Mouse (Mus musculus) testis, postnatal 10 days (tissue): ENCODE results near the gene Ssna1.
"Not testable (repeated sequence)": the region's sequence is repeated elsewhere in the genome, so short reads cannot be mapped to it uniquely, and the experiment has no call there.

ENCODE experiments used
- DNase-seq: peaks from one replicate; pipeline ENCODE4 v3.0.0; 2021; ENCODE audit warnings: low spot score

Gene Ssna1

DNA sequence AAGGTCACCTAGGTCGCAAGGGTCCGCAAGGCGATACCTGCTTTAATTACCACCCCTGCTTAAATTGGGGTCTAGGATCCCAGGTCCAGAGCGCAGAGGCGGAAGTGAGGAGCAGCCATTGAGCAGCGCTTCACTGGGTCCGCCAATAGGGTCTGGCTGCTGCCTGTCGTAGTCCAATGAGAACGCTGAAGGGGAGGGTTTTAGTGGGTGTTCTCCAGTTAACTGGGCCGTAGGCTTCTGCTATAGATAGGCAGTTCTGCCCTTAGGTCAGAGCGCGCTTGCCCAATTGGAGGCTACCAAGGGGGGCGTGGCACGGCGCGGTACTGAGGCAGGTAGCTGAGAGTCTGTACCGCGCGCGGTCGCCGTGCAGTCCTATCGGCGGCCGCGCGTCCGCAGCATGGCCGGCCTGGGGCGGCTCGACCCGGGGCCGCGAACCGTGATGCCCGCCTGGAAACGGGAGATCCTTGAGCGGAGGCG, 9.9 kb downstream of the Ssna1 start, which contains the start of gene Tprn:
TSS of gene Tprn (plus strand) at position 328 of the 477 bp plus-strand sequence.
- peak; percentile 93 for DNase-seq

DNA sequence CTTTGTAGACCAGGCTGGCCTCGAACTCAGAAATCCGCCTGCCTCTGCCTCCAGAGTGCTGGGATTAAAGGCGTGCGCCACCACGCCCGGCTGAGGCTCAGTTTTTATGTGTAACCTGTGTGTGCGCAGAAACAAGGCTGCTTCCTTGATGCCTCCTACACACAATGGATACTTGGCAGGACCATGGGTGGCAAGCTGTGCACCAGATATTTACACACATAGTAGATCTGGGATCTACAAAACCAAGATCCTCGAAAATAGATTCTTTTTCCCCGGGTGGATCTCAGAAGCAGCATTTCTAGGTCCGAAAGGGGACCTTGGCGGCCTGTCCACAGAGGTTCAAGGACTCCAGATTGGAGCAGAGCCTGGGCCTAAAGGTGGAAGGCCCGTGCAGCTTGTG, 10.4 kb downstream of the Ssna1 start:
- no peak for DNase-seq

DNA sequence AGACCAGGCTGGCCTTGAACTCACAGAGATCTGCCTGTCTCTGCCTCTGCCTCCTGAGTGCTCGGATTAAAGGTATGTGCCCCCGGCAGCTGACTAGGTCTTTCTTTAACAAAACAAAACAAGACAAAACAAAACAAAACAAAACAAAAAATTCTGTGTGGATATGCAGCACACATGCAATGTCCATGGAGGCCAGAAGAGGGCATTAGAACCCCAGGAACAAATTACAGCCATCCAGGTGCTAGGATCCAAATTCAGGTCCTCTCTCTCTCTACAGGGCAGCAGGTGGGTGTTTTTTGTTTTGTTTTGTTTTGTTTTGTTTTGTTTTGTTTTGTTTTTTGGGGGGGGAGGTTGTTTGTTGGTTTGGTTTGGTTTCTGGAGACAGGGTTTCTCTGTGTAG, 13.4 kb downstream of the Ssna1 start:
- no peak for DNase-seq

DNA sequence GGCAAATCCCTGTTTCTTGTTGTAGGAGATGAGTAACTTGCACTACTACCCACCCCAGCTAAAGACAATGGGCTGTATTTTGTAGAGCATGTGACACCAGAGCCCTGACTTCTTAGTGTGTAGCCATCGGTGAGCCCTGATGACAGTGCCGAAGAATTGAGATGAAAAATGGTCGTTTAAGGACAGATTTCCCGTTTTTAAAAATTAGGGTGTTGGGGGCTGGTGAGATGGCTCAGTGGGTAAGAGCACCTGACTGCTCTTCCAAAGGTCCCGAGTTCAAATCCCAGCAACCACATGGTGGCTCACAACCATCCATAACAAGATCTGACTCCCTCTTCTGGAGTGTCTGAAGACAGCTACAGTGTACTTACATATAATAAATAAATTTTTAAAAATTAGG, 15.0 kb downstream of the Ssna1 start:
- DNase-seq, result not testable (repeated sequence)

DNA sequence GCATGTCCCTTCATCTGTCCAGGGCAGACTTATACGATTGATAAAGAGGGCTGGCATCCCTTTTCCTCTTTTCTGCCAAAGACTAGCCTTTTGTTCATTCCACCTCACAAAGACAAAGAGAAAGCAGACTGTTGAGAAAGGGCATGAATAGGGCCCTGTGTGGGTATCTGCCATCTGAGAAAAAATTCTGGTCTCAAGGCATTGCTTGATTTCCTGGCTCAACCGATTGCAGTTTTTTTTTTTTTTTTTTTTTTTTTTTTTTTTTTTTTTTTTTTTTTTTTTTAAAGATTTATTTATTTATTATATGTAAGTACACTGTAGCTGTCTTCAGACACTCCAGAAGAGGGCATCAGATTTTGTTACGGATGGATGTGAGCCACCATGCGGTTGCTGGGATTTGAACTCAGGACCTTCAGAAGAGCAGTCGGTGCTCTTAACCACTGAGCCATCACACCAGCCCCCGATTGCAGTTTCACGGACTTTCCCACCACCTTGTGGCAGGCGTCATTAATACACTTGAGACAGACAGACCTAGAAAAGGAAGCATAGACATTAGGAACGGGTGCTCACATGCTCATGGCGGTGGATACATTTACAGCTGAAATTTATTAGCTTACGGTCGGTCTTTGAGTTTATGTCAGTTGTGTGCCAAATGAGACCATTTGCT, 15.7 kb downstream of the Ssna1 start:
- peak; percentile 75 for DNase-seq

DNA sequence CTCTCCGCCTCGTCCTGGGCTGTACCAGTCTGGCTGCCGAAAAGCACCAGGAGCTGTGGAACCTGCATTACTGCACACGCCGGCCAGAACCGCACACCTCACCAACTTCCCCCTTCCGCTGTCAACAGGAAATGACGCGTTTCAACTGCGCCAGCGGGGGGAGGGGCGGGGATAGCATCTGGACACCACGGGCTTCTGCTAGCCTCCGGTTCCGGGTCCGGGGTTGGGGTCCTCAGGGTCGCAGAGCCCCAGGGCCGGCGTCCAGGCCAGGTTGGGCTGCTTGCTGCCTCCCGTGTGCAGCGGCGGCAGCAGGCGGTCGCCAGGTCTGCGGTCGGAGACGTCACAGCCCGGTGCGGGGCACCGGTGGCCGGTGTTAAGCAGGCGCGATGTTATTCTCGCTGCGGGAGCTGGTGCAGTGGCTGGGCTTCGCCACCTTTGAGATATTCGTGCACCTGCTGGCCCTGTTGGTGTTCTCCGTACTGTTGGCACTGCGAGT, 16.9 kb downstream of the Ssna1 start, which contains the start of gene Tmem203:
TSS of gene Tmem203 (plus strand) at position 156 of the 496 bp plus-strand sequence.
- peak; percentile 95 for DNase-seq

DNA sequence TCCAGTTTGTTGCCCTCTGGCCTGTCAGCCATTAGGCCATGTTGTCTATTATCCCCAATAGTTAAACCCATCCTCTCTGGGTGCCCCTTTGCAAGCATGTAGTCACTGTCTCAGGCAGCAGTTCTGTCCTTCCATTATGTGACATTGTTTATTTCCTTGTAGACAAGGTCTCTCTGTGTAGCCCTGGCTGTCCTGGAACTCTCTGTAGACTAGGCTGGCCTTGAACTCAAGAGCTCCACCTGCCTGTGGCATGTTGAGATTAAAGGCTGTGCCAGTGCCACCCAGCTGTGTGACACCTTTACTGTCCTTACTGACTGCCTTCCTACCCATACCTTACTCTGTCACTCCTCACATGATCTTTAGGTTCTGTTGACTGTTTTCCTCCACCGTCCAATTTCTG, 19.9 kb downstream of the Ssna1 start:
- no peak for DNase-seq

DNA sequence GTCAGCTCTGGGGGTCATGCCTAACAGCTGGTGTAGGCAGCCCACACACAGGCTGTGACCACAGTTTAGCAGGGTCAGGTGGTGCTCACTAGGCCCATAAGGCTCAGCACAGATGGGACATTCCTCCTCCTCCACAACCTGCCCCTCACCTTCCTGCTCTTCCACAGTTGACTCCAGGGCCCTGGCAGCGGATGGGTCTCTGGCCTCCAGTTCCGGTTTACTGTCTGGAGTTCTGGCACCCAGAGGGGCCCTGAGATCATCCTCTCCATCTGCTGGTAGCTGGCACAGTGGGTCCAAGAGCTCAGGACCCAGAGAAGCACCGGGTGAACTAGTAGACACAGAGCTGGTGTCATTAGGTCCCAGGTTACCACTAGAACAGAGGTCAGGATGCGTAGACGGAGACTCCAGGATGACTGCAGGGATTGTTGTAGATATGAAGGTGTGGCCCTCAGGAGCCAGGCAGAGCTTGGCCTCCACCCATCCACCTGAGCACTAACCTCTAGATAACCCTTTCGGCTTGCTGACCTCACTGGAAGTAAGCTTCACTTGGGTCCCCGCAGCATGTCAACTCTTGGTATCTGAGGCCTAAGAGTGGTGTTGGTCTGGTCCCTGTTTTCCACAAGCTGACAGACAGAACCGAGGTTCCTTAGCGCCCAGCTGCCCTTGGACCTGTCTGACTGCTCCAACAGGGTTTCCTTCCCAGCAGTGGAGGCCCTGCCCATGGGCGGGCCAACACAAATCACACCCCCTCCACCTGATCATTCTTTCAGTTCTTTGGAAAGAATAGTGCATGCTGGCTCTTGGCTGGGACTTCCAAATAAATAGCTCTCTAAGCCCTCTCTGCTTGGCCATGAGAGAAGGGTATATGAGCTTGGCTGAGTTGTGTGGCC, 25.8 kb downstream of the Ssna1 start, which contains the start of gene AL732309.1:
TSS of gene AL732309.1 (minus strand) at position 681 of the 890 bp plus-strand sequence.
- DNase-seq, result no peak

DNA sequence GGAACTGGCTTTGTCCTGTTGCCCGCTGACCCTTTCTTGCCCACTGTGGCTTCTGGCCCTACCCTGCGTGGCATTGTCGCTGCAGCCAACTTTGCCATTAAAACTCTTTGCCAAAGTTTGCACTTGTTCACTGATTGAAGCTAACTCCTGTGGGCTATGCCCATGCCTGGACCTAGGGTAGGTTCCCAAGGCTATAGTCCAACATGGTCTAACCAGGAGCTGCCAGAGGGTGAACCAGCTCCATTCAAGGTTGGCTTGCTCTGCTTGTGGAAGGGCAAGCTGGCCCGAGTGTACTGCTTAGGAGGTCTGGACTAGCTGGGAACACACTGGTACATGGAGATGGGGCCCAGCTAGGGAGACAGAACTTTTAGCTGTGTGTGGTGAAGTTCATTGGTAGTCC, 28.1 kb downstream of the Ssna1 start:
- no peak for DNase-seq

DNA sequence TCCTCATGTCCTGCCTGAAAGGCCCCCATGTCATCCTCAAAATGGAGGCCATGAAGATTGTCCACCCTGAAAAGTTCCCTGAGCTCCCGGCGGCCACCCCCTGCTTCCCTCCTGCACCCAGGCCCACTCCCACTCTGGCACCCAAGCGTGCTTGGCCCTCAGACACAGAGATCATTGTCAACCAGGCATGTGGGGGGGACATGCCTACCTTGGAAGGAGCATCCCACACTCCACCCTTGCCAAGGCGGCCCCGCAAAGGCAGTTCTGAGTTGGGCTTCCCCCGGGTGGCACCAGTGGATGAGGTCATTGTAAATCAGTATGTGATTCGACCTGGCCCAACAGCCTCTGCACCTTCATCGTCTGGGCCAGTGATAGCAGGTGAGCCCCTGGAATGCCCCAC, 28.9 kb downstream of the Ssna1 start:
- peak; percentile 69 for DNase-seq

DNA sequence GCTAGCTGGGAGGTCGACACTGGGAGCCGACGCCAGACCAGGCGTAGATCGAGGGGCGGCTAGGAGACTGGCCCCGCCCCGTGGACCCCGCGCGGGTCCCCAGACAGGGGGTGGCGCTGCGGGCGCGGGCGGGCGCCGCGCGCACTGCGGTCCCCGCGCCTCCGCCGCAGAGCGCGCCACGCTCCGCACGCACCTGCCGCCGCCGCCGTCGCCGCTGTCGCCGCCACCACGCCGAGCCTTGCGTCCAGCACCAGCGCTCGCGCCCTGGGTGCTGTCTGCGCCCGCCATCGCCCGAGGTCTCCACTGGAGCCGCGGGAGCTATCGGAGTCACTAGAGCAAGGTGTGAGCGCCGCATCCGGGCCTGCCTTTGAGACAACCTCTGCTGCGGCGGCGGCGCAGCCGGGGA, 30.1 kb downstream of the Ssna1 start, which contains the start of the genes Rnf208 and Cysrt1:
TSS of gene Rnf208 (plus strand) at position 155 of the 406 bp plus-strand sequence.
TSS of gene Cysrt1 (minus strand) at position 352 of the 406 bp plus-strand sequence.
- no peak for DNase-seq

DNA sequence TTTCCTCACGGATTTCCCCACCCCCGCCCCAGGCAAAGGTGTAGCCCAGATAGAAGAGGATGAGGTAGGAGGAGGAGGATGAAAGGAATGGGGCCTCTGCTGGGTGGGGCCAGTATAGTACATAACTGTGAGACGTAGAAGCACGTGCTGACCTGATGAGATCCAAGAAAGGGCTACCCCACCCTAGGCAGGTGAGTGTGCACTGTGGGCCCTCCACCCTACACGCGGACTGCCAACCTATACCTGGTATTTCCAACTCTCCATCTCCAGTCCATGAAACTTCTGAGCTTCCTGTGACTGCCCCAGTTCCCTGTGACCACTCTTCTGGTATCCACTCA, 30.8 kb downstream of the Ssna1 start:
- DNase-seq, result no peak

DNA sequence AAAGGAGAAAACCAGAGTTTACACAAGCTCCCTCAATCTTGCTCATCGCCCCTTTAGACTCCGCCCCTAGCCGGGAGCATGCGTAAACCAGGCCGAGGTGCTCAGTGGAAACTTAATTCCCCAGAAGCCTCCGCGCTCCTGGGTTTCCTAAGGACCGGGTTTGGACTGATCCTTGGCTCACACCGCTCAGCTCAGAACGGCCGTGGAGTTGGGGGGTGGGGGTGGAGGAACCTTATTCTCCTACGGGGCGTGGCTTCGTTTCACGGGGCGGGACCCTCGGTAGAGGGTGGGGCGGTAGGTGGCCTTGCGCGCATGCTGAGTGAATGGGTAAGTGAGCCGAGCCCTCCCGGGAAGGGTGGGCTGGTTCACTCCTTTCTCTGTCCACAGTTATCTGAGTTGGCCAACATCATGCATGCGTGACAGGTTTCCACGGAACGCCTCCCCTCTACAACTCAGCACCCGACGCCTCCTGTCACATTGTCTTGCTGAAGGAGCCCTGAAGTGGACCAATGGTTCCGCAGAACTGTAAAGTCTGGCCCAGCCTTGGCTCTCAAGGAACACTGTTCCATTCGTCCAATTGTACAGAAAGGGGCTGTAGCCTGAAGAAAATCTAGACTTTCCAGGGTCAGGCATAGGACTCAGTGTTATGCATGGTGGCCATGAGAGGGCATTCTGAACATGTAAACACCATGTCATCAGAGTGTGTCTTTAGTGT, 31.4 kb downstream of the Ssna1 start:
- peak; percentile 88 for DNase-seq

DNA sequence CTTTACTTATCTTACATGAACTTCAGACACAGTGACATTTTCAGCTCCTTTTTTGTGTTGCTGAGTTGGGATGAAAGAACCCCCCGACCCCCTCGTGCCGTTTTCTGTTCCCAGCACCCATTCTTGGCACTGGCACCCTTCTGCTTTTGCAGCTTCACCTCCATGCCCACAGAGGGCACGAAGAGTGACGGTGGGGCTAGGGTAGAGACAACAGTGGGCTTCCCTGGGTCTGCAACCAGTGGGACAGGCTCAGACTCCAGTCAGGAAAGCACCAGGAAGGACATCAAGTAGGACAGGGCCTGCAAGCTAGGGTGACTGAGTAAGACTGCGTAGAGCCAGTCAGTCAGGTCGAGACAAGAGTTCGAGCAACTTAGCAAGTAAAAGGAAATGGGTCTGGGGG, 31.9 kb downstream of the Ssna1 start:
- no peak for DNase-seq

DNA sequence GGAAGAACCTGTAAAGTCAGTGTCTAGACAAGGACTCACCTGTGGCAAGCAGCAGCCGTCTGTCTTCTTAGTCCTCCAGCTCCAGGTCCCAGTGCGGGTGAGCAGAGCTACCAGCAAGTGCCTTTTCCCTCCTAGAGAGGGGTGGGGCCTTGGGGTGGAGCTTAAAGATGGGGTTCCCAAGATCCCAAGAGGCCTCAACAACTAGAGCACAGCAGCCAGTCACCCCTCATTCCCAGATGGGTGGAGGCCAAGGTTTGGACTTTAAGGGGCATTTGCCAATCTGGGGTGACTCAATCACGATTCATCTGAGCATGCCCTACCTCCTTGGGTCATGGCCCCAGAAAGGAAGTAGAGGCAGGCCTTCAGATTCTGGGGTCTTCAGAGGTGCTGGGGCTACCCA, 32.5 kb downstream of the Ssna1 start:
- no peak for DNase-seq

DNA sequence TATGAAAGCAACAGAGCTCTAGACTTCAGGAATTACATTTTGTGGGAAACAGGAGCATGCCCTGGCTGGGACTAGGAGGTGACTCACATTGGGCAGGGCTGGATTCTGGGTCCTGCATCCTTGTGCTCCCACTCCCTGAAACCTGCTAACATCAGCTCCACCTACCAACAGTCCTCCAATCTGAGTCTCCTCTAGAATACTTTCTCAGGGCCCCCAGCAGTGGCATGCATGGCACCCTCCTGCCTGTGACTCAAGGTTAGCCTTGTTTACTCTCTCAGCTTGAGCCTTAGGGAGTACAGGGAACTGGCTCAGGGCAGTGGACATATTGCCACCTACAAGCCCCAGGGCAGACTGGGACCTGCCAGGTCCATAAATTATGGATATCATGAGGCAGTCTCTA, 34.1 kb downstream of the Ssna1 start:
- no peak for DNase-seq

DNA sequence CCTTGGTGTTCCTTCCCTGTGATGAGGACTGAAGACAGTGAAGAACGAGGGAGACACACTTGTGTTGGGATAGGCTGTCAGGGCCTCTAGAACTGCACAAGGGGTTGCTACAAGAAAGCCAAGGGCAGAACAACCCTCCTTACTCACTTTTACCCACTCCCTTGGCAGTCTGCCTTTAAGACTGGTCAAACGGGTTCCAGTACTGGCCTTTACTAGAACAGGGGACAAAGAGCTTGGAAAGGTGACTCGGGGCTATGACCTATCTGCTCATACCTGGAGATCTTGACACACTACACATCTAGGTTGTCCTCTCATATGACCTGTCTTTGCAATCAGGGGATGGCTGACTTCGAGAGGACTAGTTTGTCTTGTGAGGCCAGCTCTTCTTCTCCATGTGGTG, 34.7 kb downstream of the Ssna1 start:
- DNase-seq, result no peak

DNA sequence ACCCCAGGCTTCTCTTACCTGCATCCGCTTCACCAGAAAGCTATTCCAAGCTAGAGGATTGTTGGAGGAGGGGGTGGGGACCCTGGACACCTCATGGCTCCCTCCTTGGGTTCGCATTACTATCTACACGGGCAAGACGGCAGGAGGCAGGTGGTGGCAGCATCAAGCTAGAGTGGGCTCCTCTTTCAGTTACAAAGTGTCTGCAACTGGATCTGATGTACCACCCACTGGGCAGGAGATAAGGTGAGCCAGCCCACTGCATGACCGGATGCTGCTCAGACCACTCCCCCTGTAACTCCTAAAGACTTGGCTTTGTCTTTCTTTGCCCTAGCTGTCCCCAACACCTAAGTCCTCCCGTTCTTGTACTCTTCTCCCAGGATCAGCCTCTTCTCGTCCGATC, 35.6 kb downstream of the Ssna1 start, which contains the start of gene Rnf224:
TSS of gene Rnf224 (minus strand) at position 174 of the 400 bp plus-strand sequence.
- DNase-seq, result no peak

DNA sequence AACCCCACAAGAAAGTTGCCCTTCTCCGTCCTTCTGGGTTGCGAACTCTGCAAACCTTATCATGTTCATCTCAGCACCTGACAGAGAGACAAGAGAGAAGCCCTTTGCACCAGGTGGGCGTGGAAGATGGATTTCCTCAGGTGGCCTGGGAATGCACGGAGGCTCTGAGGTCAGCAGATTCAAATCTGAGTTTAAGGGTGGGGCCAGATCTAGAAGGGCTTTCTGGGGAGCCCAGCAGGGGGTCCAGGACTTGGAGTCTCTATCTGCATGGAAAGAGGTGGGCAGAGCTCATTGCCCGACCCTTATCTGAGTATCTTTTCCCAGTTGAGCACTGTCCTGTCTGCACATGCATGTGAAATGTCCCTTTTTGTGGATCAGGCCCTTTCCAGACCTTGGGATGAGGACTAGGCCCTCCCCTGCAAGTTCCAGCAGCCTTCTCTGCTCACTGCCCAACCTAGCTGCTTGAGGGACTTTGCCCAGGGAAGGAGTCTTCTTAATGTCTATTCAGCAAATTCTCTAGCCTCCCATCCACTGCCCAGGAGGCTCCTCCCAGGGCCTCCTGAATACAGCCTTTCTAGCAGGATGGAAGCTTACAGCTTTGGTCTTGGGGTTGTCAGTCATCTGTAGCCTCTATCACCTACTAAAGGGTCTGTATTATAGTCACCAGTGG, 37.6 kb downstream of the Ssna1 start:
- DNase-seq, result no peak

DNA sequence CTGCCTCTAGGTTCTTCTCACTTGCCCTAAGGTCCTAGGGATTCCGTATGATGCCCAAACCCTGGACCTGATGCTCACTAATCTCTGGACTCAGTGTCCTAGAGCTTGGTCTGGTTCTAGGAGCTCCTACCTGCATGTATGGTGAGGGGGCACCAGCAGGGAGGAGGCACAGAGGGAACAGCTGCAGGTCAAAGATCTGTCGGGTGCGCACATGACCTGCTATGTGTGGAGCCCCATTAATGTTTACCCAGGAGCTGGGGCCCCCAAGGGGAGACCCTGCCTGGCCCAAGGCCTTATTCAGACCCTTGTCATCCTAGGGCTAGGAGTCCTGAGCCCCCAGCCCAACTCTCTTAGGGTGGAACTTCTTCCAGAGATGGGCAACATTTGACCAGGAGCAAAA, 38.2 kb downstream of the Ssna1 start, which contains the start of gene Slc34a3:
TSS of gene Slc34a3 (minus strand) at position 315 of the 400 bp plus-strand sequence.
- DNase-seq, result no peak

DNA sequence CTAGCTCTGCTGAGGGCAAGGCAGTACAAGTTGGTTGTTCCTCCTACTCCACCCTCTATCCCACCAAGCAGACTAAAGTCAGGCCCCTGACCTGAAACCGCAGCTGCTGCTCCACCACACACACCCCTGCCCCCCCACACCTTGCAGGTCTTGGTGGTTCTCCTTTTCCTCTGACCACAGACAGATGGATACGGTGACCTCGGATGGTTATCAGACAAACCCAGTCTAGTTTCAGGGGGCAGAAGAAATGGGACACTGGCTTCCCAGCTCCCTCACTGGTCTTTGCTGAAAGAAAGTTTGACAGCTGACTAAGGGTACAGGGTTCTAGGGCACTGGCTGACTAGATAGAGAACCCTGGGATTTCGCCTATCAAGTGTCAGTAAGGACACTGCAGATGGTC, 38.8 kb downstream of the Ssna1 start:
- DNase-seq, result no peak
